Mouse (Mus musculus): ENCODE measurements around the gene Lzts2.
"Not testable (repeated sequence)": the region's sequence is repeated elsewhere in the genome, so short reads cannot be mapped to it uniquely, and the experiment has no call there.

Gene Lzts2

DNA sequence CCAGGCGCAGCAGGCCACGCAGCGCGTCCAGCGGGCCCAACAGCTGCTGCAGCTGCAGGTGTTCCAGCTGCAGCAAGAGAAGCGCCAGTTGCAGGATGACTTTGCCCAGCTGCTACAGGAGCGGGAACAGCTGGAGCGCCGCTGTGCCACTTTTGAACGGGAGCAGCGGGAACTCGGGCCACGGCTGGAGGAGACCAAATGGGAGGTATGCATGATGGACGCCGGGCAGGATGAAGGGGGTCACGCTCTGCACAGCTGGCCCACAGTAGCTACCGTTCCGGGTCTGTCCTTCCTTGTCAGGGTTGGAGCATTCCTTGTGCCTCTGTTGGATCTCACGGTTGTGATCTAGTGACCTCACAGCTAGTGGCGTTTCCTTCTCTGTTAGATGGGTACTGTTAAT, 10.6 kb downstream of the Lzts2 start:
- CTCF ChIA-PET = no interaction called here

DNA sequence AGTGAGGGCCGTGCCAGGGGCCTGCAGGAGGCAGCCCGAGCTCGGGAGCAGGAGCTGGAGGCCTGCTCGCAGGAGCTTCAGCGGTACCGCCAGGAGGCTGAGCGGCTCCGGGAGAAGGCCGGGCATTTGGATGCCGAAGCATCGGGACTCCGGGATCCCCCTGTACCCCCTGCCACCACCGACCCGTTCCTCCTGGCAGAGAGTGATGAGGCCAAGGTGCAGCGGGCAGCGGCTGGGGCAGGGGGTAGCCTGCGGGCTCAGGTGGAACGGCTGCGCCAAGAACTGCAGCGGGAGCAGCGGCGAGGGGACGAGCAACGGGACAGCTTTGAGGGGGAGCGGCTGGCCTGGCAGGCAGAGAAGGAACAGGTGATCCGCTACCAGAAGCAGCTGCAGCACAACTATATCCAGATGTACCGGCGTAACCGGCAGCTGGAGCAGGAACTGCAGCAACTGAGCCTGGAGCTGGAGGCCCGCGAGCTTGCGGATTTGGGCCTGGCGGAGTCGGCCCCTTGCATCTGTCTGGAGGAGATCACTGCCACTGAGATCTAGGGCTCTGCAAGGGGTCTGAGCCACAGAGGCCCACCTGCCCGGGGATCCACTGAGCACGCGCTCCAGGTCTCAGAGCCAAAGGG, 11.8 kb downstream of the Lzts2 start:
- CTCF ChIA-PET = interaction anchor here (0.7 kb wide), 2 partner anchors 15 to 131 kb away, joined by 7 to 8 read pairs; no protein-coding TSS in a partner anchor

DNA sequence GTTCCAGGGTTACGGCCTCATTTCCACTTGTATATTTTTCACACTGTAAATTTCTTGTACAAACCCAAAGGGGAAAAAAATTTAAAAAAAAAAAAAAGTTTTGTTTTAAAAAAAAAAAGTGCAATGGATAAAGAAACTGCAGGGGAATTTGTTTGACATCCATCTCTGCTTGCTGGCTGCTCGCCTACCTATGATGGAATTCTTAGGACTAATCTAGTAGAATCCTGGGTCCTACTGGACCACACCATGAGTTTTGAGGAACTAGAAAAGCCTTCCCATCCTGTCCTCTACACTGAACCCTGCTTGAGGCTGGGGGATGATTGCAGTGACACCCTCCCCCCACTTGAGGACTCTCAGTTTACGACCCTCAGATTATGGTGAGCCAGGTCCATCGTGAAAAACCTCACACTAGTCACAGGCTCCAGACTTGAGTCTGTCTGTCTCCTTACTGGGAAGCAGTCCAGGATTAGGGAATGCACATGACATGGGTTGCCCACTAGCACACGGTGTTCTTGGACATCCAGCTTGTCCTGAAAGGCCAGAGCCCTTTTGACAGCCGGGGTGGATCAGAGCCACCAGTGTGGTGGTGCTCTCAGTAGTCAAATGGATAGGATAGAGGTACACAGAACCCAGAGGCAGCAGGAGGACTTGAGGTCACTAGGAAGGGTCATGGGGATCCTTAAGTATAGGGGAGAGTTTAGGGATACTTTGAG, 12.9 kb downstream of the Lzts2 start:
- CTCF ChIA-PET = interaction anchor here (0.6 to 0.7 kb wide), 3 partner anchors 16 to 130 kb away, joined by 3 to 8 read pairs (median 7); no protein-coding TSS in a partner anchor

DNA sequence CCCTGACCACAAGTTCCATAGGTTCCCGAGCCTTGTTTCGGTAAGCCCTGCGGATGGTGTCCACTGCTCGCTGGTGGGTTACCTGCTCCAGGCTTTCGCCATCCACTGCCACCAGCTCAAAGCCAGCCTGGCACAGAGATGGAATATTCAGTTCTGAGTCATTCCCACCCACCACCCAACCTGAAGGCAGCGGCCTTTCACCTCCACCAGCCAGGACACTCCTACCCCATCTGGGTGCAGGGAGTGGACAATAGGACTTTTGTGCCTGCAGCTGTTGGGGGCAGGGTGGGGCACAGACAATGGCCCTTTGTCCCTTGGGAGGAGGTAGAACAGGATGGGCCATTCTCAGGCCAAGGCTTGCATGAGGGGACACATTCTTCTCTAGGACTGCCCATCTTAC, 13.6 kb downstream of the Lzts2 start:
- CTCF ChIA-PET = no interaction called here

DNA sequence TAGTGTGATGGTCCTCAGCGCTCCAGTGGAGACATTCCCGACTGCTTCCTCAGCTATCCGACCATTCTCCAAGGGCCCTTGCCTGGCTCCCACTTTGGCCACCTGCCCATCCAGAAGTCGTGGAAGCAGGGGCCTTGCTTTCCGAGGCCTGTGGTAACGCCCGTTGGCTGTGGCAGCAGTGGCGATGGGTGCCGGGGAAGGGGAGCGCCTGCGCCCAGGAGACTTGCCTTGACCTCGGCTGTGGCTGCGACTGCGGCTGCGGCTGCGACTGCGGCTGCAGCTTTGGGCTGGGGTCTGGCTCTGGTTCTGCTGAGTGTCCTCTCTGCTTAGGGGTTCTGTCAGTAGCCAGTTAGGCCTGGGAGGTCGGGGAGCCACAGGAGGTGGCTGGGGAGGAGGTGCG, 14.5 kb downstream of the Lzts2 start:
- CTCF ChIA-PET = interaction anchor here (0.6 kb wide), 1 partner anchor 15 kb away, joined by 3 read pairs; no protein-coding TSS in a partner anchor

DNA sequence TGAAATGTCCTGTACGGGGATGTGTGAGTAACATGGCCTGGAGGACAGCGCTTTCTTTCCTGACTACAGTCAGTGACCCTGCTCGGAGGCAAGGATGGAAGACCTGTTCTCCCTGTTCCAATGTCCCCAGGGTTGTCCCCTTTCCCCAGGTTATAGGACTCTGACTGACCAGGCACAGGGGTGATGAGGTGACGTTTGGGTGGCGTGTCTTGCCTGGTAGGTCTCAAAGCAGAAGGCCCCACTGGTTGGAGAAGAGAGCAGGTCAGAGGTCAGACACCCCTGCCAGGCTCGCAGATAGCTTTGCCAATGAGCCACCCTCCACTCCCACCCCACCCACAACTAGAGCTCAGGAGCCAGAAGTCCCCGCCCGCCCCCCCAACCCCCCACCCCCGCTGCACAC, 15.4 kb downstream of the Lzts2 start:
- CTCF ChIA-PET = interaction anchor here (1.0 to 3.6 kb wide), 3 partner anchors 13 to 22 kb away, joined by 3 to 29 read pairs (median 24); no protein-coding TSS in a partner anchor

DNA sequence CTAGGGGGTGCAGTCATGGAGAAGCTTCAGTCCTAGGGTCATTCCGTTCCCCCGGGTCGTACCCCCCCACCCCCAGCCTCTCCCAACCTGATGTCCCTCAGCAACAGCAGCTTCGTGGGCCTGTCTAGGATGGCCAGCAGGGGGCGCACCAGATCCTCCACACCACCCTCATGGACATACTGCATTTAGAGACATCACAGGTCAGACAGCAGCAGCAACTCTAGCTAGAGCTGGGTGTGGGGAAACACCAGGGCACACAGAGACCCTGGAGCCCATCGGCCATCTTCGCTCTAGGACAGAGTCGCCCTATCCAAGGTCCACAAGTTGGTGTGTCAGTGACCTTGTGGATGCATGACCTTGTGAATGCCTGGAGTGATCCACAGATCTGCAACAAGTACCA, 15.9 kb downstream of the Lzts2 start:
- CTCF ChIA-PET = interaction anchor here (0.6 to 3.6 kb wide), 5 partner anchors 10 to 150 kb away, joined by 3 to 29 read pairs (median 7); no protein-coding TSS in a partner anchor

DNA sequence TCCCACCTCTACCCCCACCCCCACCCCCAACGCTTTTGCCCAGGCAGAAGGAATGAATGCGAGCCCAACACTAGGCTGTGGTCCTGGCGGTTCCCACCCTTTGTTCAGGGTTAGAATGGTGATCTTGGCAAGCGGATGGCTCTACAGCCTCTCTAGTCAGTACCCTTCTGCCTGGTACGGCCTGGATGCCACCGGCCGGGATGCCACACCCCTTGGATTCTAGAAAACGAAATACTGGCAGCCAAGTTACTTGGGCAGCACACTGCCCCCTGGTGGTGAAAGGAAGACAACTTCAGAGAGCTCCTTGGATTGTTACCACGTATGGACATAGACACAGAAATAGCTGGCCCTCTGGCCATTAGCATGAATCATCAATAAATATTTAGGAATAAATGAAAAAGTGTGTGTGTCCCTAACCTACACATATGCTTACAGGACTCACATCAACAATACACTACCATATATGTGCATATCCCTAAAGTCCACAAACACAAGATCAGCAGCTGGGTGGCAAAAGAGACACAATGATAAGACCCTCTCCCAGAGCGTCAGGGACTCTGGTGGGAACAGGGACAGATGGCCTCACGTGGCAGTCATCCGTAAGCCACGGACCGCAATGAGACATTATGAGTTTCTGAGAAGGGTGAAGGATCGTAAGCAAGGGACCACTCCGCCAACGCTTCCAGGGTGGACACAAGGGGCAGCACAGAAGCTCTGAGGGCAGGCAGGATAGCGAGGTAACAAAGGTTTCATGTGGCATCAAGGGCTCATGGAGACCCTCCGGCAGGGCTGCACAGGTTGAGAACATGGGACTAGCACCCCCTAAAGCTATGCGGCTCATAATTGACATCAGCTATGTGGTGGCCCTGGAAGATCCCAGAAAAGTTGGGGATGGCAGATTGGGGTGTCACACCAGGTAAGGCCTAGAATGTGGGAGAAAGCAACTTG, 16.8 kb downstream of the Lzts2 start:
- CTCF ChIA-PET = interaction anchor here (0.6 to 3.6 kb wide), 9 partner anchors 10 to 886 kb away, joined by 3 to 29 read pairs (median 4); partner anchors contain the start of genes Sfxn3 and Twnk

DNA sequence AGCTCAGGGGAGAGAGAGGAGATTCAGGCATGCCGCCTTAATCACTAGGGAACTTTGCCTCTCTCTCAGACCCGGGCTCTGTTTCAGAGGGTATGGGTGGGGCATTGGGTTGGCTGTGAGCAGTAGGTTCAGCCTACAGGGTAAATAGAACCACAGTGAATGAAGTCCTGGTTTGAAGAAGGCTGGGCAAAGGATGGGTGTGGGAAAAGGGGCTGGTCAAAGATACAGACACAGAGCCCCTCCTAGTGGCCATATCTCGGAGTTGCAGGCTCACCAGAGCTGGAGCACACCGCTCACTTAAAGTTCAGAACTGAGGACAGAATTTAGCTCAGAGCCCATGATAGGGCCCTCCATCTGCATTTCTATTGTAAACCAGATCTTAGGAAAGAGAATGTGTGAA, 17.6 kb downstream of the Lzts2 start:
- CTCF ChIA-PET = interaction anchor here (1.1 to 3.6 kb wide), 4 partner anchors 15 to 26 kb away, joined by 3 to 29 read pairs (median 15); partner anchors contain the start of genes Sfxn3 and Twnk

DNA sequence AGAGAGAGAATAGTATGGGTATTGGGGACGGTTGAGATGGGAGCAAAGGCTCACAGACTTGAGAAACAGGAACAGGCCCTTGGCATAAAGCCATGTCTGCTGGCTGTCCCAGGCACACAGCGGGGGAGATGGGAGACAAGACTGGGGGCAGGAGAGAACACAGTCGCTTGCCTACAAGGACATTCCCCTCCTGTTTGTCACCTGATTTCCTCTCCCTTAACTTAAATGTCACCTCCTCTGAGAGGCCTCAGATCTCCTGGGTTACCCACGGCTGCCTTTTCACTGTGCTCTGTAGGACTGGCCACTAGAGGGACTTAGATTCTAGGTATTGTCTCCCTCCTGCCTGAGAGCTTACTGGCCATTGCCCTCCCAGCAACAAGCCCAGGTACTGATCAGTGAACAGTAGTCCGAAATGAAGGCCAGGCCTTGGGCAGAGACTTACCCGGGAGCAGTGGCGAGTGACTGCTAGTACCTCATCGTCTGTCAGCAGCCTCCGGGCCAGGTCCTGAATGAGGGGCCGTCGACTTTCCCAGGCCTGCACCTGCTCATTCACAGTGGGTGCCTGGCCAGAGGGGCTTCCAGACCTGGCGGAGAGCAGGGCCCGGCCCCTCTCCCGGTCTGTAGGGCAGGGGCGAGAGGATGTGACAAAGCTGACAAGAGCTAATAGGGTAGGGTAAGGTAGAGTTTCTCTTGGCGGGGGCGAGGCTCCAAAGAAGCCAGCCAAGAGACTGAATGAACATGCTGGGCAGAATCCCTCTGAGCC, 18.5 kb downstream of the Lzts2 start:
- CTCF ChIA-PET = interaction anchor here (3.6 kb wide), 1 partner anchor 16 kb away, joined by 29 read pairs; no protein-coding TSS in a partner anchor

DNA sequence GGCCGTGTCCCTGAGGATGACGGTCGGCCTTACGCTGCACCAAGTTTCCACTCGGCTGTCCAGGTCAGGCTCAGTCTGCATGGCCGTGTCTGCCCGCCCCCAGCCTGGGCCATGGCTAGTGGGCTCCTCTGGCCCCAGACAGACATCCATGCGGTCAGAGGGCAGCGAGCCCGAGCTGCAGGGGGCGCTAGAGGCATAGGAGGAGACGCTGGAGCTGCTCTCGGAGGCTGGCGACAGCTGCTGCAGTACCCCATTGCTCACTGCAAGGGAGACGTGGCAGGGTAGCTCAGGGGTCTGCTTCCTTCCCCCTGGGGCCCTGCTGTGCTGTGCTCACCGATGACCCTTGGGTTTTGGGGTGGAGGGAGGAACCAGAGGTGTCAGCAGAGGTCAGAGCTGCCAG, 22.7 kb downstream of the Lzts2 start:
- CTCF ChIA-PET = no interaction called here

DNA sequence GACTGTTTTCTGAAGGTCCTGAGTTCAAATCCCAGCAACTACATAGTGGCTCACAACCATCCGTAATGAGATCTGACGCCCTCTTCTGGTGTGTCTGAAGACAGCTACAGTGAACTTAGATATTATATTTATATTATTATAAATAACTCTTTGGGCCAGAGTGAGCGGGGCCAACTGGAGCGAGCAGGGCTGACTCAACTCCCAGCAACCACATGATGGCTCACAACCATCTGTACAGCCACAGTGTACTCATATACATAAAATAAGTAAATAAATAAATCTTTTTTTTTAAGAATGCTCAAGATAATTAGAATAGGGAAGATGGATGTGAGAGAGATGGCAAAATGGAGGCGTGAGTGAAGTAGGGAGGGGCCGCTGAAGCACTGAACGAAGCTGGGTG, 24.0 kb downstream of the Lzts2 start:
- CTCF ChIA-PET = not testable (repeated sequence)

DNA sequence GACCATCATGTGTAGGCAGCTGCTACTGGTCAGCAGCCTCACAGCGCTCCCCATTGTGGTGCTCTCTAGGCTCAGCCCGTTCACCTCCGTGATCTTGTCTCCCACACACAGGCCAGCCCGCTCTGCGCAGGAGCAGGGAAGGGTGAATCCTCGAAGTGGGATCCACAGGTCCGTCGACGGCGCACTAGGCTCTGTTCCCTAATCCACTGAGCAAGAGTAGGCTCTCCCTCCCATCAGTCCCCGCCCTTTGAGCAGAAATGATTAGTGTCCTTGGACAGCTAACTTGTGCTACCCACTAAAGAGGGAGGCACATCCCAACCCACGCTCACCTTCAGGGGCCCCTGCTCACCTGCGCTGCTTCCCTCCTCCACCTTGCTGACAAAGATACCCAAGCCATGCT, 26.0 kb downstream of the Lzts2 start:
- CTCF ChIA-PET = no interaction called here

DNA sequence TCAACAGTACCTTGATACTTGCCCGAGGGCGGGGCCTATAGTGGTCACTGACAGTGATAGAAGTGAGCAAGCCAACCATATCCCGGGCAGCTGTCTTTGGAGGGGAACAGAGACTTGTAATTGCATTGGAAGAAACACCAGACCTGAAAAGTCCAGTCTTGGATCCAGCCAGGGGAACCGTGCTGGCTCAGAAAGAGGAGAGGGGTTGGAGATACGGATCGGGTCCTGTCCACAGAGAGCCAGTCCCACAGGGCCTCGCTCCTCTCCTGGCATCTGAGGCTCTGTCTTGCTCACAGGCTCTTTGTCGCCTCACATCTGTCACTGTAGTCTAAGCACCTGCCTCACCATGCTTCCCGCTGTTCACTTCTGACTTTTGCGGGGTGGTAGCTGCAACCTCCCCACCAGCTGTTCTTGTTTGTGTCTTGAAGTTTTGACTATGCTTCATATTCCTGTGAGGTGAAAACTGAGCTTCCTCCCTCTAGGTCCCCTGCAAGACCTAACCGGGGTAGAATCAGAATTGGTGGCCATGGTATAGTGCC, 30.2 kb downstream of the Lzts2 start:
- CTCF ChIA-PET = interaction anchor here (0.6 kb wide), 1 partner anchor 27 kb away, joined by 6 read pairs; no protein-coding TSS in a partner anchor

DNA sequence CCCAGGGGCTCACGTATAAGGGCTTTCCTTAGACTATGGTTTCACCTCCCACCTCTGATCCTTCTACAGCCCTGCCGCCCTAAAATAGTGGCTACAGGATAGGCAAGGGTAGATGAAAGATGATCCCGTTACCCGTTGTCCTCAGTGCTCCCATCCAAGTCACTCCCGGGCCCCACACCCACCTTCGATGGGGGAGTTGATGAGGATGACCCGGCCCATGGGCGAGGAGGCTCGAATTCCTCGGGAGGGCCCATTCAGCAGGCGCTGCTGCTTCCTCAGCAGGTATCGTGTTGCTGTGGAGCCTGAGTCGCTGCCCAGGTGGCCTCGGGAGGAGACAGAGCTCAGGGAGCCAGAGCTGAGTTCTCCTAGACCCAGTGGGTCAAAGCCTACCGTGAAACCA, 31.0 kb downstream of the Lzts2 start:
- CTCF ChIA-PET = no interaction called here

DNA sequence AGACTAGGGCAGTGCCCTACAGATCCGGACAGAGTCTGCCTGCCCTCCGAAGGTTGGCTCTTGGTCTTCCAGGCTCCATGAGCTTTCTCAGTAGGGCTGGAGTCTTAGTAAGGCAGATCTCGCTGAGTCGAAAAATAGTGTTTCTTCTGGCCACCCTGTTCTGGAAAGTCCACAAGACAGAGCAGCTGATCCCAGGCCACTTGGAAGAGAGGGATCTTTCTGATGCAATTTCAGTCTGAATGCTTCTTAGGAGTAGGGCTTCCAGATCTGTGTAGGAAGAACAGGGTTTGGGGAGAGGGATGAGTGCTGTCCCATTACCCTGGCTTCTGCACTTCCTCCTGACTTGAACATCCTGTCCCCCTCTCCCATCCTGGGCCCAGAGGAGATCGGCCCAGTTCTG, 31.4 kb downstream of the Lzts2 start, which contains the start of gene Pdzd7:
Gene Pdzd7, minus strand, starts transcription at position 67 of the 400 bp plus-strand sequence.
- CTCF ChIA-PET = no interaction called here

DNA sequence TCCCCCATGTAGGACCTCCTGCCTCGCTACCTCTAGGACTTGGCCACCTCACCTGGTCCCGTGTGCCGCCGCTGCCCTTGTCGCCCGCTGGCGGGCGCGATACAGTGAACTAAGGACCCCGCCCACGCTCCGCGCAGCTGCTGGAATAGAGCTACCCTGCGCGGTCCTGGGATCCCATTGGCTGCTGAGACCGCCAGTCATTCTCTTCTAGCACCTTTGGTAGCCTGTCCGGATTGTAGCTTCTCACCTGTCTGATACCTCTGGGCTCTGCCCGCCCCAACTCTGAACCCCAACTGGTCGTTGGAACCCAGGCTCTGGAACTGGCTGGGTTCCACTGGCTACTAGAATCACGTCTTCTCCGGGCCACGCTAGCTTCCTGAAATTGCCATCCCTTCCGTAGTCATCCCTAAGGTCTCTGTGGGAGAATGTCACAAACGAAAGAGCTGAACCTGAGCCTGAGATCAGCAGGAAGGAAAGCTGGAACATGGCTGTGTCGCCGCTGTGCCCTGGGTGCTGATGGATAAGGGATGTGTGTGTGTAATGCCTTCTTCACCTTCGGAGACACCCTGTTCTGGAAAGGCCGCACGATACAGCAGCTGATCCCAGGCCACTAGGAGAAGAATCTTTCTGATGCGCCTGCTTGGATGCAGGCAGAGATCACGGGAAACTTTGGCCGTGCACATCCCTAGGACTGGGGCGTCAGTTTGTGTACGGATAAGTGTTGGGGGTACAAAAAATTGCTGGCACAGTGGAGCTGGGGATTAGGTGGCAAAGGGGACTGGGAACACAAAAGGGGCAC, 32.5 kb downstream of the Lzts2 start:
- CTCF ChIA-PET = interaction anchor here (0.5 to 1.6 kb wide), 3 partner anchors 11 to 964 kb away, joined by 4 to 6 read pairs (median 4); no protein-coding TSS in a partner anchor

DNA sequence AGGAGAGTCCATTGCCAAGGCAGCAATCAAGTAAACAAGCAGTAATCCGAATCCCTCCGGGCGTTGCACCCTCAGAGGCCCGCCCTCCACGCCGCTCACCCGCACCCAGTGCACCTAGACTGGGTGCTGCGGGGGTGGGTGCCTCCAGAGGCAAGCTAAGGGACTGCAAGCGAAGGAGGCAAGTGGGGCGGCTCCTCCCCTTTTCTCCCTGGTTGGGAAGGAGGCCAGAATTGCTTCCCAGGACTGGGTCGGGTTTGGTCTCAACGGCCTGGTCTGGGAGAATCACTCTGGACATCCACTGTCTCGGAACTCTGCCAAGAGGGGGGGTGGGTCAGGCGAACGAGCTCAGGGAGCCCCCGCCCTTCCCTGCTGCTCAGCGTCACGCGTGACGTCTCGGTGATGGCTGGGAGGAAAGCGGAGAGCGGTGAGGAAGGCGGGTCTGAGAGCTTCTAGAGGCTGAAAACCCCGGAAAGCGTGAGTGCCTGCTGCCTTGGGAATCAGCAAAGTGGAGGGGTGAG, 33.3 kb downstream of the Lzts2 start, which contains the start of gene Sfxn3:
Gene Sfxn3, plus strand, starts transcription at position 87 of the 518 bp plus-strand sequence.
- CTCF ChIA-PET = interaction anchor here (0.8 to 1.6 kb wide), 3 partner anchors 10 to 21 kb away, joined by 4 to 7 read pairs (median 6); no protein-coding TSS in a partner anchor

Data from spleen, embryonic (tissue).